Mouse (Mus musculus) embryonic fibroblast, embryonic 13.5 days (primary cell): ENCODE results near the gene Hagh. TPM values are rescaled to one million over a fixed set of nuclear protein-coding genes. Genes with fewer than 3 reads are reported as not detected.

Experiments used
- H3K27ac ChIP-seq: 2 replicates; pipeline ENCODE4 v1.5.1; 2012; ENCODE audit warnings: low read length, control low read depth, inconsistent platforms; ENCODE audit not compliant: insufficient read depth
- H3K4me1 ChIP-seq: 2 replicates; pipeline ENCODE4 v1.6.1; 2011; ENCODE audit warnings: low read length; ENCODE audit not compliant: control insufficient read depth, insufficient read depth
- H3K4me3 ChIP-seq: 2 replicates; pipeline ENCODE4 v1.5.1; 2011; ENCODE audit warnings: mild to moderate bottlenecking, control low read depth, low read length; ENCODE audit not compliant: insufficient read depth
- CTCF ChIP-seq: IDR thresholded peaks from 2 replicates; pipeline ENCODE4 v1.5.1; 2011; ENCODE audit warnings: mild to moderate bottlenecking, control low read depth, low read length, moderate library complexity, borderline replicate concordance; ENCODE audit not compliant: insufficient read depth
- POLR2A ChIP-seq: IDR thresholded peaks from 2 replicates; pipeline ENCODE4 v1.6.1; 2011; ENCODE audit warnings: low read depth, mild to moderate bottlenecking, control low read depth, low read length, moderate library complexity
- polyA plus RNA-seq: library from polyadenylated mRNA; stranded (reverse); fragments of >200 nt; gene quantifications from 2 replicates; pipeline ENCODE4 v1.2.4, GENCODE M21; 2011; ENCODE audit warnings: low read depth; ENCODE audit not compliant: missing spikeins, insufficient read length

Hagh gene
- polyA plus RNA-seq, 1 experiment, result 14.3 TPM

DNA sequence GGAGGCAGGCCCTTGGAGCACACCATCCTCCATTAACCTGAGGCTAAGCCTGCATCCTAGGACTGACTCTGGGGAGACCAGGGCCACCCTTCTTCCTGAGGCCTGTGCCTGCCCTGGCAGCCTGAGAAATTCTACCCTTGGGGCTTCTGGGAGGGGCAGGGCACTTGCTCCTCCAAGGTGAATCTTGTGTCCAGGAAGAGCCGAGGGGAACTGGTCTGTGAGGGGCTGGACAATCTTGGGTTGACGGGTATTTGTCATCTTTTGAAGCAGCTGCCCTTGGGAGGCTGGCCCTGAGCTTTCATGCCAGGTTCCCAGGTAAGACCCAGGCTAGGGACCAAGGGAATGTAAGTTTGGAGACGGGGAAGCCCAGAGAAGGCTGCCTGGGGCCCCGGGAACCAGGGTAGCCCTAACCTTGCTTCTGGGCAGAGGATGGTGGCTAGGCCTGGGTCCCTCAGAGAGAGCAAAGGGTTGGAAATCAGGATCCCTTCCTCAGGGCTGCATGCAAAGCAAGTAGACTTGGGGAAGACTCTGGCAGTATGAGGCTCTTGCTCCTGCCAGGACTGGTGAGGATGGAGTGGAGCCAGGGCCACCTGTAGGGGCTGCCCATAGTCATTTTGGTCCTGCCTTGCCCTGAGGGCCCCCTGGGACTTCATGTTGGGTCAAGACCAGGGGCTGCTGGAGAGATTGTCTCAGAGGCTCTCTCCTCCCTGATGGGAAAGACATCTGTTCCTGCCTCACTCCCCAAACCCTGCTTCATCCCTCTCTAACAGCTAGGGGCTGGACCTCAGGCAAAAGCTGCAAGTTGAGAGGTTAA is 58.3 kb downstream of the Hagh start:
- Histone ChIP-seq H3K4me3 (no peak overlapping the region), H3K27ac (no peak overlapping the region), H3K4me1 (peaks cover 5% of the 10 kb centered on the region)
- no peak for TF ChIP-seq POLR2A
- no peak for TF ChIP-seq CTCF

DNA sequence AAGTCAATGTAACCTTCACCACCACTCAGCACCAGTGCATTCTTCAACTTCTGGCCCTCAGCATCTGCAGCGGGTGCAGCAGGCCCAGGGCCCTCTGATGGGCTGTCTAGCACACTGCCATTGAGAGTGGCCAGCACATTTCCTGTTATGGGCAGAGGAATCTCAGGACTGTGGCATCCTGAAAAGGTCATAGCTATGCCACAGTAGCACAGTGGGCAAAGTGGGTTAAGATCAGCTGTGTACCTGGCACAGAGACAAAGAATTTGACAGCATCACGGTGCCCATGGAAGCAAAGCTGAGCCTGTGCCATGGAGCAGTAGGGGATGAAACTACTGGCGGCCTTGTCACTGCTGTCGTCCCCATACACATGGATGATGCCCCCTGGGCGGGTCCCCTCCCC is 59.2 kb downstream of the Hagh start:
- H3K4me3 ChIP-seq, result no peak overlapping the region
- TF ChIP-seq POLR2A (no peak), CTCF (no peak)
- no peak overlapping the region for H3K27ac ChIP-seq
- peaks cover 5% of the 10 kb centered on the region for H3K4me1 ChIP-seq

DNA sequence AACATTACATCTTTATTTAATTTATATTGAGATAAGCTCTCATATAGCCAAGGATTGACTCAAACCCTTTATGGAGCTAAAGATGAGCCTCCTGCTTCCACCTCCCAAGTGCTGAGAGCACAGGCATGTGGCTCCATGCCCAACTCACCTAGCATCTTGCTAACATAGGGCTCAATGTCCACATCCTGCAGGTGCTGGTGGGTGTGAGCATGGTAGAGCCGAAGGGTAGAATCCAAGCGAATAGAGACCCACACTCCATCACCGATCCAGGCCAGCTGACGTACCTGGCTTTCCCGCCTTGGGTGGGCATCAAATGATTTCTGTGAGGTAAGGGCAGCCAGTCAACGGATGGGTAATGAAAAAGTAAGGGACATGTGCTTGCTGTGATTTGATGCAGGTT is 60.1 kb downstream of the Hagh start:
- TF ChIP-seq POLR2A (no peak), CTCF (no peak)
- no peak overlapping the region for H3K4me3 ChIP-seq
- peaks cover 5% of the 10 kb centered on the region for H3K4me1 ChIP-seq

DNA sequence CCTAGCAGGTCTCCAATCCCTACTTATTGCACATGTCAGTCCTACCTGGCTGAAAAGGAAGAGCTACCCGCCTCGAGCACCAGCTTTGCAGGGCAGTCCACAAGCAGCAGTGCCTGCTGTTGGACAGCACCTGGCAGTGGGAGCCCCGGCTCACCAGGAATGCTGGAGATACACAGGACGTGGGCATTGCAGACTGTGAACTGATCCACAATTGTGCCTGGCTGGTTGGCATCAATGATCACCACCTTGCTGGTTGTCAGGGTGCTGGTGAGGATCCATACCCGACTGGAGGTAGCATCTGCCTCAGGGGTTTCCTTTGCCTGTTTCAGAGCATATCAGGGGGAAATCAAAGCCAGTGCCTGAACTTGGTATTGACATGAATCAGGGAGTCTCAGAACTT is 62.2 kb downstream of the Hagh start:
- Histone ChIP-seq H3K4me1 (peaks cover 2% of the 10 kb centered on the region), H3K4me3 (no peak overlapping the region), H3K27ac (no peak overlapping the region)
- TF ChIP-seq POLR2A (no peak), CTCF (no peak)

More for the DNA sequence above, 60.1 kb downstream of the Hagh start:
- H3K27ac ChIP-seq, result no peak overlapping the region

DNA sequence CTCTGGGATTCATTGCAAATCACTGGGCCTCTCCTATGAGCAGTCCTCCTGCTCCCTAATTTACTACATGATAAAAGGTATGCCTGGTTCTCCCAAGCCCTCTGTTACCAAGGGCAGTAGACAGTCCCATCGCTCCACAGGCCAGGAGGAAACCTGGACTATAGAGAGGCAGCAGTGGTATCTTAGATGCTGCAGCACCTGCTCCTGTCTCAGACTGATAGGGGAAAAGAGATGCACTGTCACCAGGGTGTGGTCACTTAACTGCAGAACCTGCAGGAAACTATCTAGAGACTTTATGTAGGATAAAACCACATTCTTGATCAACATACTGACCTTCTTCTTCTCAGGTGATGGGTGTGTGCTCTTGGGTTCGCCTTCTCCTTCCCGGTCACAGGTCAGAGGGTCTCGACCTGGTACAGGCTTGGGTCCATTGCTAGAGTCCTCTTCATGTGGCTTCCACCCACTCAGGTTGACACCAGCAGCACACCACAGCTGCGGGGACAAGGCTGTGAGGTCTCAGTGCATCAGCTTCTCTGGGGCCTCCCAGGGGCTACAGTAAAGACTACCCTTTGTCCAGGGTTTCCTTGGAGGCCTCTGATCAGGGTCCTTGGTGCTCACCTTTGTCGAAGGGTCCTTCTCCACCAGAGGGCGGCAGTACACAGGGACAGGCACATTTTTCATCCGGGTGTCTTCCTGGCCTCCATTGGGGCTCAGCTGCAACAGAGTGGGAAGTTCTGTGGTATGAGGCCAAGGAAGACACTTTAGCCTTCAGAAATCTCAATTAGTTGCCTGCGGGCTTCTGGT is 62.9 kb downstream of the Hagh start:
- no peak overlapping the region for H3K4me3 ChIP-seq
- TF ChIP-seq POLR2A (no peak), CTCF (peak; percentile 26; the same call in 1 of the 2 replicates)

DNA sequence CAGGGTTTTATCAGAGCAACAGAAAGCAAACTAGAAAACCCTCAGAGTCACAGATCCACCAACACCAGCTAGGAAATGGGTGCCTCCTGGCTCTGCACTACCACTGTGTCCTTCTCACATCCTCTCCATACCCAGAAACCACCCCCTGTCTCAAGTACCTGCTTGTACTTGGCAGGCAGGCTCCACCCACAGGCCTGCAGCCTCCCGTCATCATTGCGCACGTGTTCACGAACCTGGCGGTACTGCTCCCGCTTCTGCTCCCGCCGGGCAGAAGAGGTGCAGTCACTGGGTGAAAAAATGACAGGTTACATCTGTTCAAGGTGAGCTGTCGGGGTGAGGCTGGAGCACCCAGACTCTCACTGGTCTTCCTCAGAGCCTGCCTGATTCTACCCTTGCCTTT is 63.8 kb downstream of the Hagh start:
- H3K4me1 ChIP-seq, result no peaks in the 10 kb centered on the region
- no peak for TF ChIP-seq POLR2A
- TF ChIP-seq CTCF, result no peak
- no peak overlapping the region for H3K27ac ChIP-seq
- no peak overlapping the region for H3K4me3 ChIP-seq

More for the DNA sequence above, 62.9 kb downstream of the Hagh start:
- no peak overlapping the region for H3K27ac ChIP-seq
- no peaks in the 10 kb centered on the region for H3K4me1 ChIP-seq

DNA sequence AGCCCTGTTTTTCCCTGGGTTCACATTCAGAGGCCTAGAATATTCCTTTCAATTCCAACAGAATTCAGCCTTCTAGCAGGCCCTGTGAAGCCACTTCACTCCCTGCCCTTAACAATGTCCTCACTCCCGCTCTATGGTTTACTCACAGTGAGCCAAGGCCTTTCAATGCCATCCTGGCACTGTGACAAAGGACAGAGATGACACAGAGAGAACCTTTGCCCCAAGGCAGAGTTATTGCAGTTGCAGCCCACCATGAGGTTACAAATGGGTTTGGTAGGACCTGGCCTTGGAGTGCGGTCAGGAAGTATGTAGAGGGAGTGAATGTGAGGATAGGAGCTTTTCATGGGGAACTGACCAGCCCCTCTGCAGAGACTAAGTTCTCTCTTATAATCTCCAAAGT is 67.6 kb downstream of the Hagh start:
- no peaks in the 10 kb centered on the region for H3K4me1 ChIP-seq
- TF ChIP-seq POLR2A (no peak), CTCF (no peak)

DNA sequence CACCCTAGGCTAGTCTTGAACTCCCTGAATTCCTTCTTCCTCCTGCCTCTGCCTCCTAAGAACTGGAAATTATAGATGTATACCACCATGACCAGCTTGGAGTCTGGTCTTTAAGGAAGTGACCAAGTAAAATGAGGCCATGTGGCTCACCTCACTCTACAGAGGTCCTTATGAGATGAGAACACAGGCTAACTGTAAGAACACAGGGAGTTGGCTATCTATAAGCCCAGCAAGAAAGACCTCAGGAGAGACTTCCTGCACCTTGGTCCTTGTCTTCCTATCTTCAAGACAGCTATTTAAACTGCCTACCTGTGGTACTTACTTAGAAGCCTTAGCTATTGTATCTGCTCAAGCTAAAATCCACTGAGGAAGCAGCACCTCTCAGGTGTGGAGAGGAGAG is 74.0 kb downstream of the Hagh start:
- Histone ChIP-seq H3K27ac (no peak overlapping the region), H3K4me3 (no peak overlapping the region), H3K4me1 (no peaks in the 10 kb centered on the region)
- TF ChIP-seq CTCF, result no peak
- no peak for TF ChIP-seq POLR2A

More for the DNA sequence above, 67.6 kb downstream of the Hagh start:
- Histone ChIP-seq H3K4me3 (no peak overlapping the region), H3K27ac (no peak overlapping the region)

Other genes starting within 250 kb of the Hagh start
- gene Tsc2, start 207.5 kb upstream of the Hagh start, polyA plus RNA-seq, result 75.0 and 83.8 TPM in 2 replicates
- 8.7 and 11.1 TPM in 2 replicates for gene Nthl1, start 207.5 kb upstream of the Hagh start, polyA plus RNA-seq
- gene Slc9a3r2, start 189.8 kb upstream of the Hagh start, polyA plus RNA-seq, result 24.2 and 25.9 TPM in 2 replicates
- gene Npw, start 181.7 kb upstream of the Hagh start, polyA plus RNA-seq, result not detected in 2 replicates
- 21.6 and 22.2 TPM in 2 replicates for gene Zfp598, start 170.5 kb upstream of the Hagh start, polyA plus RNA-seq
- gene Syngr3, start 150.2 kb upstream of the Hagh start, polyA plus RNA-seq, result 0.99 and 1.1 TPM in 2 replicates
- 26.8 and 34.7 TPM in 2 replicates for gene Gfer, start 144.0 kb upstream of the Hagh start, polyA plus RNA-seq
- 1.2 and 2.4 TPM in 2 replicates for gene Noxo1, start 143.9 kb upstream of the Hagh start, polyA plus RNA-seq
- 24.8 and 27.5 TPM in 2 replicates for gene Tbl3, start 132.5 kb upstream of the Hagh start, polyA plus RNA-seq
- 0.58 TPM in 1 of 2 replicates, not detected in the other for gene Rnf151, start 122.1 kb upstream of the Hagh start, polyA plus RNA-seq
- gene Rps2, start 122.0 kb upstream of the Hagh start, polyA plus RNA-seq, result 1,298 and 1,393 TPM in 2 replicates
- gene Ndufb10, start 115.7 kb upstream of the Hagh start, polyA plus RNA-seq, result 96.8 and 100 TPM in 2 replicates
- gene Rpl3l, start 112.3 kb upstream of the Hagh start, polyA plus RNA-seq, result not detected in 2 replicates
- gene Msrb1, start 103.5 kb upstream of the Hagh start, polyA plus RNA-seq, result 80.8 and 110 TPM in 2 replicates
- not detected in 2 replicates for gene Hs3st6, start 87.2 kb upstream of the Hagh start, polyA plus RNA-seq
- gene Meiob, start 35.9 kb upstream of the Hagh start, polyA plus RNA-seq, result not detected in 2 replicates
- 9.3 and 11.5 TPM in 2 replicates for gene Fahd1, start 10.2 kb downstream of the Hagh start, polyA plus RNA-seq
- not detected in 2 replicates for gene Igfals, start 25.9 kb downstream of the Hagh start, polyA plus RNA-seq
- gene Nubp2, start 46.2 kb downstream of the Hagh start, polyA plus RNA-seq, result 22.2 and 25.6 TPM in 2 replicates
- 15.5 and 17.4 TPM in 2 replicates for gene Spsb3, start 46.5 kb downstream of the Hagh start, polyA plus RNA-seq
- gene Eme2, start 54.9 kb downstream of the Hagh start, polyA plus RNA-seq, result 12.4 and 14.7 TPM in 2 replicates
- 25.5 and 28.7 TPM in 2 replicates for gene Mrps34, start 55.0 kb downstream of the Hagh start, polyA plus RNA-seq
- gene Nme3, start 56.4 kb downstream of the Hagh start, polyA plus RNA-seq, result 2.7 and 4.7 TPM in 2 replicates
- 61.9 and 72.0 TPM in 2 replicates for gene Mapk8ip3, start 96.8 kb downstream of the Hagh start, polyA plus RNA-seq
- gene Jpt2, start 120.5 kb downstream of the Hagh start, polyA plus RNA-seq, result 90.5 and 109 TPM in 2 replicates
- gene Cramp1l, start 175.6 kb downstream of the Hagh start, polyA plus RNA-seq, result 14.3 and 14.5 TPM in 2 replicates
- gene Ift140, start 175.9 kb downstream of the Hagh start, polyA plus RNA-seq, result 13.1 and 17.8 TPM in 2 replicates
- gene Tmem204, start 243.4 kb downstream of the Hagh start, polyA plus RNA-seq, result 0.63 and 1.0 TPM in 2 replicates